Mouse (Mus musculus) MEL (cell line): ENCODE data around the gene D130052B06Rik. TPM values are rescaled to one million over a fixed set of nuclear protein-coding genes. Genes with fewer than 3 reads are reported as not detected.

Experiments
- DNase-seq: peaks from one replicate; pipeline ENCODE4 v3.0.0; 2011; ENCODE audit warnings: low read depth, low spot score
- H3K27ac ChIP-seq: 2 replicates; pipeline ENCODE4 v1.5.1; 2012; ENCODE audit warnings: low read depth, mild to moderate bottlenecking, control low read depth, low read length, moderate library complexity; ENCODE audit not compliant: control insufficient read depth
- H3K27me3 ChIP-seq, 2 experiments: fragments of 150-350 bp in 1 of 2; sonication (generic) in 1 of 2; 2 replicates each; pipeline ENCODE4 v1.6.1; 2012; ENCODE audit warnings: low read length in 2 of 2, mild to moderate bottlenecking in 2 of 2, improper control_type of control experiment in 1 of 2, moderate library complexity in 1 of 2; ENCODE audit not compliant: insufficient read depth in 2 of 2, control insufficient read depth in 1 of 2
- H3K36me3 ChIP-seq, 2 experiments: 2 replicates each; pipeline ENCODE4 v1.6.1; 2012 to 2014; ENCODE audit warnings: low read length in 2 of 2, improper control_type of control experiment in 1 of 2, inconsistent platforms in 1 of 2, mild to moderate bottlenecking in 1 of 2; ENCODE audit not compliant: insufficient read depth in 2 of 2, control insufficient read depth in 1 of 2
- H3K4me1 ChIP-seq, 2 experiments: fragments of 150-350 bp in 1 of 2; sonication (generic) in 1 of 2; 2 replicates each; pipeline ENCODE4 v1.6.1; 2012; ENCODE audit warnings: low read length in 2 of 2, improper control_type of control experiment in 1 of 2, mild to moderate bottlenecking in 1 of 2; ENCODE audit not compliant: insufficient read depth in 2 of 2, control insufficient read depth in 1 of 2
- H3K4me3 ChIP-seq, 2 experiments: fragments of 150-350 bp in 1 of 2; sonication (generic) in 1 of 2; 2 replicates each; pipeline ENCODE4 v1.5.1; 2012; ENCODE audit warnings: low read depth in 2 of 2, low read length in 2 of 2, mild to moderate bottlenecking in 2 of 2, moderate library complexity in 2 of 2, control low read depth in 1 of 2, improper control_type of control experiment in 1 of 2; ENCODE audit not compliant: control insufficient read depth in 1 of 2, insufficient read depth in 1 of 2
- H3K79me2 ChIP-seq: 2 replicates; pipeline ENCODE4 v1.6.1; 2012; ENCODE audit warnings: mild to moderate bottlenecking, low read length, moderate library complexity; ENCODE audit not compliant: control insufficient read depth, poor library complexity, insufficient read depth
- H3K9ac ChIP-seq: 2 replicates; pipeline ENCODE4 v1.6.1; 2012; ENCODE audit warnings: low read depth, mild to moderate bottlenecking, control low read depth, low read length, moderate library complexity; ENCODE audit not compliant: control insufficient read depth, poor library complexity, severe bottlenecking
- H3K9me3 ChIP-seq: fragments of 150-350 bp; sonication (generic); replicated peaks from 2 replicates; pipeline ENCODE4 v1.6.1; 2012; ENCODE audit warnings: mild to moderate bottlenecking, low read length, improper control_type of control experiment, moderate library complexity; ENCODE audit not compliant: insufficient read depth
- BHLHE40 ChIP-seq: IDR thresholded peaks from 2 replicates; pipeline ENCODE4 v1.6.1; 2012; ENCODE audit warnings: low read depth, mild to moderate bottlenecking, inconsistent platforms, low read length, improper control_type of control experiment, borderline replicate concordance
- CTCF ChIP-seq, 3 experiments: IDR thresholded peaks in 2 of 3; conservative IDR thresholded peaks in 1 of 3; 2 replicates each; pipeline ENCODE4 v1.5.1; 2011 to 2012; ENCODE audit warnings: low read length in 3 of 3, low read depth in 2 of 3, mild to moderate bottlenecking in 2 of 3, improper control_type of control experiment in 1 of 3, inconsistent platforms in 1 of 3, mixed read lengths in 1 of 3, moderate library complexity in 1 of 3; ENCODE audit not compliant: control insufficient read depth in 1 of 3, insufficient read depth in 1 of 3, poor library complexity in 1 of 3, severe bottlenecking in 1 of 3
- E2F4 ChIP-seq: IDR thresholded peaks from 2 replicates; pipeline ENCODE4 v1.6.1; 2011; ENCODE audit warnings: low read depth, low read length, improper control_type of control experiment, borderline replicate concordance
- ELF1 ChIP-seq: IDR thresholded peaks from 2 replicates; pipeline ENCODE4 v1.6.1; 2014; ENCODE audit warnings: low read depth, mild to moderate bottlenecking, inconsistent platforms, low read length, improper control_type of control experiment, moderate library complexity
- ETS1 ChIP-seq: IDR thresholded peaks from 2 replicates; pipeline ENCODE4 v1.6.1; 2012; ENCODE audit warnings: low read depth, mild to moderate bottlenecking, inconsistent platforms, low read length, improper control_type of control experiment, moderate library complexity
- HCFC1 ChIP-seq: IDR thresholded peaks from 2 replicates; pipeline ENCODE4 v1.6.1; 2012; ENCODE audit warnings: low read depth, mild to moderate bottlenecking, inconsistent platforms, low read length, improper control_type of control experiment, moderate library complexity
- MAFK ChIP-seq: IDR thresholded peaks from 2 replicates; pipeline ENCODE4 v1.6.1; 2011; ENCODE audit warnings: low read depth, mild to moderate bottlenecking, low read length, improper control_type of control experiment, borderline replicate concordance
- MYB ChIP-seq: IDR thresholded peaks from 2 replicates; pipeline ENCODE4 v1.6.1; 2011; ENCODE audit warnings: mild to moderate bottlenecking, low read depth, low read length, improper control_type of control experiment
- NELFE ChIP-seq: IDR thresholded peaks from 2 replicates; pipeline ENCODE4 v1.6.1; 2011; ENCODE audit warnings: low read depth, low read length, improper control_type of control experiment
- NRF1 ChIP-seq: IDR thresholded peaks from 2 replicates; pipeline ENCODE4 v1.6.1; 2014; ENCODE audit warnings: low read depth, mild to moderate bottlenecking, inconsistent platforms, low read length, improper control_type of control experiment, moderate library complexity; ENCODE audit not compliant: poor library complexity, insufficient read depth, severe bottlenecking
- POLR2AphosphoS5 ChIP-seq: IDR thresholded peaks from 2 replicates; pipeline ENCODE4 v1.6.1; 2012; ENCODE audit warnings: low read depth, borderline replicate concordance, mild to moderate bottlenecking, inconsistent platforms, low read length, moderate library complexity, mixed read lengths
- RCOR1 ChIP-seq: IDR thresholded peaks from 2 replicates; pipeline ENCODE4 v1.6.1; 2012; ENCODE audit warnings: low read depth, mild to moderate bottlenecking, inconsistent platforms, low read length, improper control_type of control experiment
- SIN3A ChIP-seq: IDR thresholded peaks from 2 replicates; pipeline ENCODE4 v1.6.1; 2012; ENCODE audit warnings: low read length, improper control_type of control experiment, inconsistent platforms
- SMC3 ChIP-seq: IDR thresholded peaks from 2 replicates; pipeline ENCODE4 v1.6.1; 2011; ENCODE audit warnings: low read depth, low read length, improper control_type of control experiment
- TBP ChIP-seq: IDR thresholded peaks from 2 replicates; pipeline ENCODE4 v1.8.0; 2011; ENCODE audit warnings: low read depth, low read length, improper control_type of control experiment
- UBTF ChIP-seq: IDR thresholded peaks from 2 replicates; pipeline ENCODE4 v1.6.1; 2012; ENCODE audit warnings: low read depth, mild to moderate bottlenecking, inconsistent platforms, low read length, improper control_type of control experiment, moderate library complexity, borderline replicate concordance; ENCODE audit not compliant: insufficient read depth
- USF1 ChIP-seq: IDR thresholded peaks from 2 replicates; pipeline ENCODE4 v1.6.1; 2014; ENCODE audit warnings: low read depth, mild to moderate bottlenecking, inconsistent platforms, low read length, improper control_type of control experiment, moderate library complexity
- ZC3H11A ChIP-seq: IDR thresholded peaks from 2 replicates; pipeline ENCODE4 v1.6.1; 2012; ENCODE audit warnings: low read depth, mild to moderate bottlenecking, inconsistent platforms, low read length, improper control_type of control experiment
- ZMIZ1 ChIP-seq: IDR thresholded peaks from 2 replicates; pipeline ENCODE4 v1.6.1; 2012; ENCODE audit warnings: low read depth, mild to moderate bottlenecking, inconsistent platforms, low read length, improper control_type of control experiment, moderate library complexity
- ZNF384 ChIP-seq: IDR thresholded peaks from 2 replicates; pipeline ENCODE4 v1.6.1; 2012; ENCODE audit warnings: low read depth, mild to moderate bottlenecking, inconsistent platforms, low read length, improper control_type of control experiment
- polyA plus RNA-seq, 2 experiments: library from polyadenylated mRNA; stranded (reverse) in 1 of 2; unstranded in 1 of 2; fragments of >175 nt in 1 of 2; fragments of >200 nt in 1 of 2; gene quantifications; 2 replicates each; pipeline versions ENCODE4 v1.2.1 to v1.2.4; 2012; ENCODE audit warnings: low replicate concordance in 2 of 2, low read depth in 1 of 2; ENCODE audit not compliant: insufficient read length in 2 of 2, insufficient read depth in 1 of 2, missing spikeins in 1 of 2
- total RNA-seq: library from RNA; depleted of rRNA; stranded (reverse); fragments of 300-350 nt; gene quantifications from 2 replicates; pipeline ENCODE4 v1.2.3, GENCODE M21; 2012

The D130052B06Rik gene
- total and polyA plus RNA-seq, 3 experiments: not detected

GRCm38 (mm10) chr11:33574944-33575343 is 24.2 kb upstream of the D130052B06Rik start:
- Histone ChIP-seq H3K4me3 (no peak overlapping the region), H3K9me3 (no peaks in the 10 kb centered on the region), H3K79me2 (no peaks in the 10 kb centered on the region), H3K9ac (no peak overlapping the region), H3K4me1 (no peaks in the 10 kb centered on the region), H3K27me3 (no peaks in the 10 kb centered on the region), H3K36me3 (no peaks in the 10 kb centered on the region), H3K27ac (no peak overlapping the region)
- no peak for TF ChIP-seq ETS1
- peak; percentile 33; the same call in 1 of the 2 replicates for TF ChIP-seq SMC3
- TF ChIP-seq SIN3A: no peak
- no peak for TF ChIP-seq ZC3H11A
- peak; percentile 37 to 40 (median 38) for TF ChIP-seq CTCF (IDR thresholded peaks at IDR 0.05 in 2 of 3, conservative IDR thresholded peaks at IDR 0.05 in 1 of 3; ENCODE audit: control insufficient read depth in 1 of 3, insufficient read depth in 1 of 3, low read depth in 2 of 3, low read length in 3 of 3, poor library complexity in 1 of 3, severe bottlenecking in 1 of 3)
- no peak for TF ChIP-seq HCFC1
- no peak for TF ChIP-seq NELFE
- DNase-seq: peak; percentile 26

GRCm38 (mm10) chr11:33578859-33579258 is 20.2 kb upstream of the D130052B06Rik start, which contains the start of gene Gabrp:
Gene Gabrp, minus strand, starts transcription at chr11:33578959.
- Histone ChIP-seq H3K27me3 (no peaks in the 10 kb centered on the region), H3K4me1 (no peaks in the 10 kb centered on the region), H3K36me3 (no peaks in the 10 kb centered on the region), H3K4me3 (no peak within 1 kb of the TSS), H3K9ac (no peak within 1 kb of the TSS), H3K9me3 (no peaks in the 10 kb centered on the region), H3K79me2 (no peaks in the 10 kb centered on the region), H3K27ac (no peak within 1 kb of the TSS)
- TF ChIP-seq NELFE (no peak), ZMIZ1 (no peak), RCOR1 (no peak), CTCF (IDR thresholded peaks at IDR 0.05 in 2 of 3, conservative IDR thresholded peaks at IDR 0.05 in 1 of 3; ENCODE audit: control insufficient read depth in 1 of 3, insufficient read depth in 1 of 3, low read depth in 2 of 3, low read length in 3 of 3, poor library complexity in 1 of 3, severe bottlenecking in 1 of 3) (no peak), BHLHE40 (no peak), USF1 (no peak), E2F4 (no peak), UBTF (no peak), ELF1 (no peak), TBP (no peak), POLR2AphosphoS5 (no peak), MYB (no peak), NRF1 (no peak), MAFK (no peak), ZNF384 (no peak)
- DNase-seq: no peak
